Mouse (Mus musculus) MEL (cell line): ENCODE measurements around the gene Kdr. TPM values are rescaled to one million over a fixed set of nuclear protein-coding genes. Genes with fewer than 3 reads are reported as not detected.

ENCODE experiments used
- DNase-seq: peaks from one replicate; pipeline ENCODE4 v3.0.0; 2011; ENCODE audit warnings: low read depth, low spot score
- H3K27ac ChIP-seq: 2 replicates; pipeline ENCODE4 v1.5.1; 2012; ENCODE audit warnings: low read depth, mild to moderate bottlenecking, control low read depth, low read length, moderate library complexity; ENCODE audit not compliant: control insufficient read depth
- H3K27me3 ChIP-seq, 2 experiments: fragments of 150-350 bp in 1 of 2; sonication (generic) in 1 of 2; 2 replicates each; pipeline ENCODE4 v1.6.1; 2012; ENCODE audit warnings: low read length in 2 of 2, mild to moderate bottlenecking in 2 of 2, improper control_type of control experiment in 1 of 2, moderate library complexity in 1 of 2; ENCODE audit not compliant: insufficient read depth in 2 of 2, control insufficient read depth in 1 of 2
- H3K36me3 ChIP-seq, 2 experiments: 2 replicates each; pipeline ENCODE4 v1.6.1; 2012 to 2014; ENCODE audit warnings: low read length in 2 of 2, improper control_type of control experiment in 1 of 2, inconsistent platforms in 1 of 2, mild to moderate bottlenecking in 1 of 2; ENCODE audit not compliant: insufficient read depth in 2 of 2, control insufficient read depth in 1 of 2
- H3K4me1 ChIP-seq, 2 experiments: fragments of 150-350 bp in 1 of 2; sonication (generic) in 1 of 2; 2 replicates each; pipeline ENCODE4 v1.6.1; 2012; ENCODE audit warnings: low read length in 2 of 2, improper control_type of control experiment in 1 of 2, mild to moderate bottlenecking in 1 of 2; ENCODE audit not compliant: insufficient read depth in 2 of 2, control insufficient read depth in 1 of 2
- H3K4me3 ChIP-seq, 2 experiments: fragments of 150-350 bp in 1 of 2; sonication (generic) in 1 of 2; 2 replicates each; pipeline ENCODE4 v1.5.1; 2012; ENCODE audit warnings: low read depth in 2 of 2, low read length in 2 of 2, mild to moderate bottlenecking in 2 of 2, moderate library complexity in 2 of 2, control low read depth in 1 of 2, improper control_type of control experiment in 1 of 2; ENCODE audit not compliant: control insufficient read depth in 1 of 2, insufficient read depth in 1 of 2
- H3K79me2 ChIP-seq: 2 replicates; pipeline ENCODE4 v1.6.1; 2012; ENCODE audit warnings: mild to moderate bottlenecking, low read length, moderate library complexity; ENCODE audit not compliant: control insufficient read depth, poor library complexity, insufficient read depth
- H3K9ac ChIP-seq: 2 replicates; pipeline ENCODE4 v1.6.1; 2012; ENCODE audit warnings: low read depth, mild to moderate bottlenecking, control low read depth, low read length, moderate library complexity; ENCODE audit not compliant: control insufficient read depth, poor library complexity, severe bottlenecking
- H3K9me3 ChIP-seq: fragments of 150-350 bp; sonication (generic); replicated peaks from 2 replicates; pipeline ENCODE4 v1.6.1; 2012; ENCODE audit warnings: mild to moderate bottlenecking, low read length, improper control_type of control experiment, moderate library complexity; ENCODE audit not compliant: insufficient read depth
- BHLHE40 ChIP-seq: IDR thresholded peaks from 2 replicates; pipeline ENCODE4 v1.6.1; 2012; ENCODE audit warnings: low read depth, mild to moderate bottlenecking, inconsistent platforms, low read length, improper control_type of control experiment, borderline replicate concordance
- CHD1 ChIP-seq: IDR thresholded peaks from 2 replicates; pipeline ENCODE4 v1.6.1; 2012; ENCODE audit warnings: low read depth, mild to moderate bottlenecking, inconsistent platforms, low read length, improper control_type of control experiment
- E2F4 ChIP-seq: IDR thresholded peaks from 2 replicates; pipeline ENCODE4 v1.6.1; 2011; ENCODE audit warnings: low read depth, low read length, improper control_type of control experiment, borderline replicate concordance
- EP300 ChIP-seq, 2 experiments: IDR thresholded peaks; 2 replicates each; pipeline ENCODE4 v1.6.1; 2011; ENCODE audit warnings: improper control_type of control experiment in 2 of 2, low read length in 2 of 2, low read depth in 1 of 2, mild to moderate bottlenecking in 1 of 2
- ETS1 ChIP-seq: IDR thresholded peaks from 2 replicates; pipeline ENCODE4 v1.6.1; 2012; ENCODE audit warnings: low read depth, mild to moderate bottlenecking, inconsistent platforms, low read length, improper control_type of control experiment, moderate library complexity
- GATA1 ChIP-seq: IDR thresholded peaks from 2 replicates; pipeline ENCODE4 v1.6.1; 2011; ENCODE audit warnings: low read depth, low read length, improper control_type of control experiment
- KAT2A ChIP-seq: conservative IDR thresholded peaks from 2 replicates; pipeline ENCODE4 v1.6.1; 2012; ENCODE audit warnings: low read depth, low read length, improper control_type of control experiment, inconsistent platforms
- MXI1 ChIP-seq: IDR thresholded peaks from 2 replicates; pipeline ENCODE4 v1.6.1; 2011; ENCODE audit warnings: mild to moderate bottlenecking, low read depth, low read length, improper control_type of control experiment
- MYC ChIP-seq: IDR thresholded peaks from 2 replicates; pipeline ENCODE4 v1.6.1; 2011; ENCODE audit warnings: low read depth, mild to moderate bottlenecking, low read length, improper control_type of control experiment, moderate library complexity
- NRF1 ChIP-seq: IDR thresholded peaks from 2 replicates; pipeline ENCODE4 v1.6.1; 2014; ENCODE audit warnings: low read depth, mild to moderate bottlenecking, inconsistent platforms, low read length, improper control_type of control experiment, moderate library complexity; ENCODE audit not compliant: poor library complexity, insufficient read depth, severe bottlenecking
- RAD21 ChIP-seq: IDR thresholded peaks from 2 replicates; pipeline ENCODE4 v1.6.1; 2011; ENCODE audit warnings: mild to moderate bottlenecking, low read depth, low read length, improper control_type of control experiment
- TAL1 ChIP-seq: IDR thresholded peaks from 2 replicates; pipeline ENCODE4 v1.6.1; 2012; ENCODE audit warnings: mild to moderate bottlenecking, inconsistent platforms, low read length, moderate library complexity, mixed read lengths
- TBP ChIP-seq: IDR thresholded peaks from 2 replicates; pipeline ENCODE4 v1.8.0; 2011; ENCODE audit warnings: low read depth, low read length, improper control_type of control experiment
- TCF12 ChIP-seq: IDR thresholded peaks from 2 replicates; pipeline ENCODE4 v1.6.1; 2014; ENCODE audit warnings: low read depth, mild to moderate bottlenecking, inconsistent platforms, low read length, improper control_type of control experiment, moderate library complexity
- ZKSCAN1 ChIP-seq: IDR thresholded peaks from 2 replicates; pipeline ENCODE4 v1.6.1; 2012; ENCODE audit warnings: low read depth, mild to moderate bottlenecking, inconsistent platforms, low read length, improper control_type of control experiment, moderate library complexity
- ZMIZ1 ChIP-seq: IDR thresholded peaks from 2 replicates; pipeline ENCODE4 v1.6.1; 2012; ENCODE audit warnings: low read depth, mild to moderate bottlenecking, inconsistent platforms, low read length, improper control_type of control experiment, moderate library complexity
- ZNF384 ChIP-seq: IDR thresholded peaks from 2 replicates; pipeline ENCODE4 v1.6.1; 2012; ENCODE audit warnings: low read depth, mild to moderate bottlenecking, inconsistent platforms, low read length, improper control_type of control experiment
- polyA plus RNA-seq, 2 experiments: library from polyadenylated mRNA; stranded (reverse) in 1 of 2; unstranded in 1 of 2; fragments of >175 nt in 1 of 2; fragments of >200 nt in 1 of 2; gene quantifications; 2 replicates each; pipeline versions ENCODE4 v1.2.1 to v1.2.4; 2012; ENCODE audit warnings: low replicate concordance in 2 of 2, low read depth in 1 of 2; ENCODE audit not compliant: insufficient read length in 2 of 2, insufficient read depth in 1 of 2, missing spikeins in 1 of 2
- total RNA-seq: library from RNA; depleted of rRNA; stranded (reverse); fragments of 300-350 nt; gene quantifications from 2 replicates; pipeline ENCODE4 v1.2.3, GENCODE M21; 2012

The Kdr gene
- total and polyA plus RNA-seq, 3 experiments: 0.06 TPM; not detected in 2

- no peaks in the 10 kb centered on the region for H3K4me1 ChIP-seq
- H3K9ac ChIP-seq: no peak overlapping the region
- H3K9me3 ChIP-seq: no peaks in the 10 kb centered on the region
- no peaks in the 10 kb centered on the region for H3K79me2 ChIP-seq
- peaks cover 18 to 19% of the 10 kb centered on the region in 2 experiments for H3K27me3 ChIP-seq
- TF ChIP-seq KAT2A: no peak
- H3K36me3 ChIP-seq: no peaks in the 10 kb centered on the region
- no peak for DNase-seq
- H3K4me3 ChIP-seq: no peak overlapping the region
- H3K27ac ChIP-seq: no peak overlapping the region
These were observed 36.3 kb downstream of the Kdr start for GRCm38 (mm10) chr5:75941775-75942580.

- Histone ChIP-seq H3K36me3 (no peaks in the 10 kb centered on the region), H3K27me3 (peaks cover 19 to 24% of the 10 kb centered on the region in 2 experiments), H3K27ac (no peak overlapping the region), H3K4me3 (no peak overlapping the region), H3K9me3 (no peaks in the 10 kb centered on the region)
- no peak for DNase-seq
- no peak for TF ChIP-seq GATA1
- no peak for TF ChIP-seq ZMIZ1
- no peak for TF ChIP-seq MYC
- TF ChIP-seq KAT2A: no peak
- TF ChIP-seq CHD1: no peak
- TF ChIP-seq TBP: no peak
- no peak for TF ChIP-seq E2F4
- no peak for TF ChIP-seq RAD21
- TF ChIP-seq BHLHE40: no peak
- no peak for TF ChIP-seq ZNF384
- no peak for TF ChIP-seq TCF12
- TF ChIP-seq ZKSCAN1: no peak
- no peak for TF ChIP-seq MXI1
- no peak for TF ChIP-seq NRF1
- no peak for TF ChIP-seq EP300 (IDR thresholded peaks at IDR 0.05; ENCODE audit: low read depth in 1 of 2, low read length in 2 of 2)
- TF ChIP-seq TAL1: no peak
- no peak for TF ChIP-seq ETS1
- TF ChIP-seq, all 39 proteins: peak for 0
- H3K4me1 ChIP-seq: no peaks in the 10 kb centered on the region
- no peak overlapping the region for H3K9ac ChIP-seq
- H3K79me2 ChIP-seq: no peaks in the 10 kb centered on the region
These were observed 39.0 kb downstream of the Kdr start for GRCm38 (mm10) chr5:75939144-75939732.
